Mouse (Mus musculus) E14TG2a.4 (cell line): Measurements from ENCODE around the gene Mef2c.

ENCODE experiments used
- CTCF ChIP-seq: conservative IDR thresholded peaks from 2 replicates; pipeline ENCODE4 v1.5.1; 2014; ENCODE audit warnings: low read length
- POU5F1 ChIP-seq: IDR thresholded peaks from 2 replicates; pipeline ENCODE4 v1.6.1; 2014; ENCODE audit warnings: low read length, borderline replicate concordance

GRCm38 (mm10) chr13:83580856-83581255 lies 77.0 kb downstream of the Mef2c start:
- TF ChIP-seq CTCF (no peak), POU5F1 (no peak)
